Mouse (Mus musculus): ENCODE measurements at regions not wholly inside any gene's neighbourhood (a gene's known extent, or its start where the extent isn't known, plus 50 kb on each side); places are given as distances from the start of the nearest gene placed in this dataset.

- TF ChIP-seq GATA2 (IDR thresholded peaks at IDR 0.05; ENCODE audit: borderline replicate concordance, low read depth, low read length) (no peak), CTCF (IDR thresholded peaks at IDR 0.05; ENCODE audit: low read depth, low read length) (no peak), GATA1 (IDR thresholded peaks at IDR 0.05; ENCODE audit: borderline replicate concordance, low read length) (no peak), POLR2AphosphoS5 (IDR thresholded peaks at IDR 0.05; ENCODE audit: insufficient replicate concordance, low read depth, low read length) (no peak), TAL1 (conservative IDR thresholded peaks at IDR 0.05; ENCODE audit: low read depth, low read length) (no peak)
Measured at GRCm38 (mm10) chr8:92302694-92303093, 54.7 kb upstream of the Irx5 start.
